Comparison of ENCODE assay signal across 9 mouse cellular contexts in genomic region chr1:33813495-33813867, GRCm38 (mm10). TPM values are rescaled to one million over a fixed set of nuclear protein-coding genes. Genes with fewer than 3 reads are reported as not detected.
DNase-seq lines count a peak whose midpoint lies in the region; ATAC-seq and TF ChIP-seq lines count a peak whose summit lies in the region.
"Had no signal": no experiment of that assay in that cellular context is flagged by ENCODE, and none has a peak within 500 bp of the region (broad histone marks: within the 10 kb centered on the region; RNA-seq: fewer than 3 reads in every experiment).

No protein-coding gene starts in this region.

- DNase-seq in heart, adult 2 months: no peak
- no peak for DNase-seq in heart, postnatal 25 days (ENCODE audit: low spot score)
- peak; percentile 39 for DNase-seq in A20 (ENCODE audit: low read depth, low spot score)
- no peak for DNase-seq in retina, embryonic 14.5 days (ENCODE audit: low spot score)

- no peak for TF ChIP-seq EP300 in heart, adult 2 months (IDR thresholded peaks at IDR 0.05; ENCODE audit: insufficient read depth, low read depth, low read length)

- no peak for TF ChIP-seq POLR2A in heart, adult 2 months (IDR thresholded peaks at IDR 0.05; ENCODE audit: insufficient read depth, low read depth, low read length)

- peak overlapping the region; percentile 95 for H3K9ac ChIP-seq in heart, adult 2 months (ENCODE audit: low read depth, low read length)
- peak overlapping the region; percentile 88 for H3K9ac ChIP-seq in hindbrain, embryonic 15.5 days
- peak overlapping the region; percentile 97 for H3K9ac ChIP-seq in midbrain, embryonic 12.5 days (replicated peaks)

- peak; percentile 55 for ATAC-seq in common myeloid progenitor, adult 5-6 weeks (replicated peaks; ENCODE audit: low read depth, poor library complexity, severe bottlenecking)
- ATAC-seq in hindbrain, embryonic 15.5 days (ENCODE audit: low FRiP score, low read depth): no peak; the same call in 1 of the 2 replicates
- peak; percentile 20 for ATAC-seq in midbrain, embryonic 12.5 days (ENCODE audit: low FRiP score, low read depth)
- no peak for ATAC-seq in cerebellum, adult (ENCODE audit: insufficient number of reproducible peaks, low FRiP score, low TSS enrichment)

- peaks cover 7% of the 10 kb centered on the region for H3K79me2 ChIP-seq in heart, adult 2 months (replicated peaks; ENCODE audit: control insufficient read depth, insufficient read depth, low read length)

- peaks cover 5% of the 10 kb centered on the region for H3K4me1 ChIP-seq in heart, adult 2 months (ENCODE audit: control insufficient read depth, insufficient read depth, low read length)
- peaks cover 23% of the 10 kb centered on the region for H3K4me1 ChIP-seq in hindbrain, embryonic 15.5 days (replicated peaks)
- peaks cover 15% of the 10 kb centered on the region for H3K4me1 ChIP-seq in midbrain, embryonic 12.5 days

- no peaks in the 10 kb centered on the region for H3K27me3 ChIP-seq in heart, adult 2 months (ENCODE audit: control insufficient read depth, insufficient read depth, low read length)
- H3K27me3 ChIP-seq in hindbrain, embryonic 15.5 days: no peaks in the 10 kb centered on the region
- no peaks in the 10 kb centered on the region for H3K27me3 ChIP-seq in midbrain, embryonic 12.5 days

- H3K4me3 ChIP-seq in heart, adult 2 months: peak overlapping the region; percentile 83
- peak overlapping the region; percentile 65 for H3K4me3 ChIP-seq in hindbrain, embryonic 15.5 days
- peak overlapping the region; percentile 94 for H3K4me3 ChIP-seq in midbrain, embryonic 12.5 days

- no peaks in the 10 kb centered on the region for H3K9me3 ChIP-seq in hindbrain, embryonic 15.5 days
- no peaks in the 10 kb centered on the region for H3K9me3 ChIP-seq in midbrain, embryonic 12.5 days

- no peak for TF ChIP-seq CTCF in heart, adult 2 months (IDR thresholded peaks at IDR 0.05)

- peak overlapping the region; percentile 71 for H3K4me2 ChIP-seq in hindbrain, embryonic 15.5 days
- H3K4me2 ChIP-seq in midbrain, embryonic 12.5 days (replicated peaks): peak overlapping the region; percentile 79

- intact Hi-C loops in heart, adult 2 months (cut with DNase I): loop anchor here (2.0 to 5.0 kb wide), 3 partner anchors 69 to 621 kb away; no protein-coding TSS in a partner anchor
- intact Hi-C loops in heart, postnatal 25 days (cut with DNase I): no loop called here

- WGBS in heart, adult 2 months: 8% methylated on average over 11 of the region's 11 CpGs
- WGBS in hindbrain, embryonic 15.5 days: 7% methylated on average over 11 of the region's 11 CpGs
- WGBS in midbrain, embryonic 12.5 days: 10% methylated on average over 11 of the region's 11 CpGs

- peak overlapping the region; percentile 77 for H3K27ac ChIP-seq in heart, adult 2 months
- H3K27ac ChIP-seq in hindbrain, embryonic 15.5 days (replicated peaks): peak overlapping the region; percentile 91
- peak overlapping the region; percentile 95 for H3K27ac ChIP-seq in midbrain, embryonic 12.5 days (replicated peaks)

- peaks cover 10% of the 10 kb centered on the region for H3K36me3 ChIP-seq in heart, adult 2 months (ENCODE audit: control insufficient read depth, insufficient read depth, low read length)
- peaks cover 18% of the 10 kb centered on the region for H3K36me3 ChIP-seq in hindbrain, embryonic 15.5 days
- H3K36me3 ChIP-seq in midbrain, embryonic 12.5 days: peaks cover 38% of the 10 kb centered on the region

RNA-seq across cellular contexts. Expression of gene Zfp451, which starts 0.9 kb away (rescaled TPM):
- 10 to 100 TPM; 12.8 to 13.7 TPM for total RNA-seq in heart, adult 2 months (2021)
- 3.6 and 7.8 TPM in 2 replicates for polyA plus RNA-seq in heart, adult 2 months (2012; rRNA removed)
- 10 to 100 TPM; 13.6 to 16.4 TPM for total RNA-seq in heart, postnatal 25 days (2021)
- 32.9 and 44.4 TPM in 2 replicates for total RNA-seq in common myeloid progenitor, adult 5-6 weeks (2017)
- polyA plus RNA-seq in hindbrain, embryonic 15.5 days (2015; fragmentation: Nextera tagmentation; extraction: Ambion mirVana): 37.5 and 37.7 TPM in 2 replicates
- polyA plus RNA-seq in midbrain, embryonic 12.5 days (2016; fragmentation: Nextera tagmentation; extraction: Ambion mirVana): 49.2 and 59.1 TPM in 2 replicates

RNA-seq across cellular contexts. Expression of gene Bag2, which starts 55.9 kb away (rescaled TPM):
- total RNA-seq in heart, adult 2 months (2021): 10 to 100 TPM; 30.7 to 35.3 TPM
- 49.1 and 54.5 TPM in 2 replicates for polyA plus RNA-seq in heart, adult 2 months (2012; rRNA removed)
- 10 to 100 TPM; 30.1 to 34.9 TPM for total RNA-seq in heart, postnatal 25 days (2021)
- 35.4 and 43.8 TPM in 2 replicates for total RNA-seq in common myeloid progenitor, adult 5-6 weeks (2017)
- 24.8 and 25.8 TPM in 2 replicates for polyA plus RNA-seq in hindbrain, embryonic 15.5 days (2015; fragmentation: Nextera tagmentation; extraction: Ambion mirVana)
- 20.6 and 21.7 TPM in 2 replicates for polyA plus RNA-seq in midbrain, embryonic 12.5 days (2016; fragmentation: Nextera tagmentation; extraction: Ambion mirVana)
- total RNA-seq: neutrophil, adult 5-6 weeks had no signal

Comparison
In these comparisons a context has a peak if more than half of its experiments do, and no peak if none do; other contexts are left out.
1. ATAC-seq: peak in common myeloid progenitor, adult 5-6 weeks (single experiment) and midbrain, embryonic 12.5 days (single experiment); none in hindbrain, embryonic 15.5 days (single experiment) and cerebellum, adult (single experiment).
2. Peak in every context shown above with its lines, with median percentiles within 50 percentile points of each other: H3K27ac ChIP-seq, H3K4me3 ChIP-seq and H3K9ac ChIP-seq.